Mouse (Mus musculus) kidney, postnatal 0 days (tissue): ENCODE measurements around the gene Acvrl1. TPM values are rescaled to one million over a fixed set of nuclear protein-coding genes. Genes with fewer than 3 reads are reported as not detected.
A peak's percentile ranks its signal among the peaks of the same experiment; 100 is the strongest.

Experiments
- ATAC-seq: fragments of 200-750 bp; cut with Nextera tagmentation; replicated peaks from 2 replicates; pipeline ENCODE4 v1.8.0; 2017; ENCODE audit warnings: low read depth, moderate number of reproducible peaks, moderate TSS enrichment, moderate library complexity; ENCODE audit not compliant: low FRiP score
- DNase-seq: peaks from one replicate; pipeline ENCODE4 v3.0.0-alpha.2; 2016; ENCODE audit warnings: low spot score
- H3K27ac ChIP-seq: fragments of 300-500 bp; sonication (generic); 2 replicates; pipeline ENCODE4 v1.5.1; 2014; ENCODE audit warnings: mild to moderate bottlenecking
- H3K27me3 ChIP-seq: fragments of 300-500 bp; sonication (generic); 2 replicates; pipeline ENCODE4 v1.6.1; 2014; ENCODE audit warnings: low read length, mixed read lengths; ENCODE audit not compliant: insufficient read depth
- H3K36me3 ChIP-seq: fragments of 300-500 bp; sonication (generic); 2 replicates; pipeline ENCODE4 v1.6.1; 2014; ENCODE audit warnings: low read length, mixed read lengths; ENCODE audit not compliant: insufficient read depth
- H3K4me1 ChIP-seq: fragments of 300-500 bp; sonication (generic); replicated peaks from 2 replicates; pipeline ENCODE4 v1.6.1; 2014; ENCODE audit warnings: antibody characterized with exemption, low read length, mixed read lengths; ENCODE audit not compliant: insufficient read depth
- H3K4me2 ChIP-seq: fragments of 300-500 bp; sonication (generic); 2 replicates; pipeline ENCODE4 v1.6.1; 2014; ENCODE audit warnings: mild to moderate bottlenecking, low read length, moderate library complexity, mixed read lengths
- H3K4me3 ChIP-seq: fragments of 300-500 bp; sonication (generic); replicated peaks from 2 replicates; pipeline ENCODE4 v1.5.1; 2014; ENCODE audit warnings: low read depth, low read length
- H3K9ac ChIP-seq: fragments of 300-500 bp; sonication (generic); 2 replicates; pipeline ENCODE4 v1.6.1; 2014; ENCODE audit warnings: low read depth, low read length
- H3K9me3 ChIP-seq: fragments of 300-500 bp; sonication (generic); replicated peaks from 2 replicates; pipeline ENCODE4 v1.6.1; 2016; ENCODE audit warnings: low read length, inconsistent platforms, mixed read lengths
- CTCF ChIP-seq: IDR thresholded peaks from 2 replicates; pipeline ENCODE4 v1.5.1; 2016; ENCODE audit warnings: antibody characterized with exemption, low read depth, mild to moderate bottlenecking, moderate library complexity
- WGBS: fragments of 180-500 bp; shearing (Covaris S2); extraction: QIAGEN DNeasy Blood & Tissue Kit; methylation state at CpG from one replicate; pipeline ENCODE4 v1.1.7; 2014; 5-methylcytosine and 5-hydroxymethylcytosine counted together
- polyA plus RNA-seq: library from polyadenylated mRNA; unstranded; fragments of >200 nt; fragmentation: Nextera tagmentation; extraction: Ambion mirVana; gene quantifications from 2 replicates; pipeline ENCODE4 v1.2.1, GENCODE M21; 2015

The Acvrl1 gene
- polyA plus RNA-seq, 1 experiment from 2014 or later = 16.9 TPM

DNA sequence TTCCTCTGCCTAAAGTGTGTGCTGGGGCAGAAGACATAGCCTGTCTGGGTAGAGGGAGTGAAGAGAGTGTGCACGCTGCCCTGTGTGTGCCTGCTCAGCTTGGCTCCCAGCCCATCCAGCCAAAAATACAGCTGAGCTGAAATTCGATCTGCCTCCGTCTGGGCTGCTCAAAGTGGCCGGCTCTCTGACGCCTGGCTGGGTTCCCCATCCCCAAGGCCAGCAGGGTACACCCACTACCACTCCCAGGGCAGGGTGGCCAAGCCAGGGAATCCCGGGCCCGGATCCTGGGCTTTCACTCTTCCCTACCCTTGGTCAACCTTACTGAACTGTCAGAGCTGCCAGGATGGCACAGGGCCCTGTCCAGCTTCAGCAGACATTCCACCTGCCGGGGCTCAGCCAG, 15.2 kb downstream of the Acvrl1 start:
- H3K27ac ChIP-seq = no peak overlapping the region
- ATAC-seq (no peak), DNase-seq (peak; percentile 70)
- H3K4me2 ChIP-seq = no peak overlapping the region
- no peak overlapping the region for H3K4me3 ChIP-seq
- H3K9ac ChIP-seq = no peak overlapping the region
- 11% methylated on average over 8 of the region's 8 CpGs for WGBS
- peaks cover 47% of the 10 kb centered on the region for H3K4me1 ChIP-seq
- H3K36me3 ChIP-seq = no peaks in the 10 kb centered on the region
- H3K27me3 ChIP-seq = no peaks in the 10 kb centered on the region
- no peaks in the 10 kb centered on the region for H3K9me3 ChIP-seq
- TF ChIP-seq CTCF = no peak

GRCm38 (mm10) chr15:101144176-101144575, 15.9 kb downstream of the Acvrl1 start:
- no peaks in the 10 kb centered on the region for H3K36me3 ChIP-seq
- ATAC-seq = no peak

DNA sequence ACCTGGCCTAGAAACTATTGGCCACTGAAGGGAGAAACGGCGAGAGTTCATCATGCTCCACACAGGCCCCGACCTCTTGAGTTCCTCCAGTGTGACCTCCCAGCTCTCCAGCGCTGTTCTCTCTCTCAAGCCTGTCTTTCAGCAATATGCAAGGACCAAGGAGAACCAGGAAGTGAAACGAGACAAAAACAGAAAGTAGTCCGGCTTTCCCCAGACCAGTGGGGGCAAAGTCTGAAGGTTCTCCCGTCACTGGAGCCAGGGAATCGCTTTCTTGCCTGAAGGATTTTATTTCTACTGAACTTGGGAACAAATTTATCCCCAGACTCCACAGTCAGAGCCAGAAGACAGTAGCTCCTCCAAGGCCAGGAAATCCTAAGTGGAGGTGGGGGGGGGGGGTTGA, 16.5 kb downstream of the Acvrl1 start:
- no peak for TF ChIP-seq CTCF
- H3K9ac ChIP-seq = no peak overlapping the region
- H3K4me1 ChIP-seq = peaks cover 44% of the 10 kb centered on the region
- no peak overlapping the region for H3K4me2 ChIP-seq
- H3K9me3 ChIP-seq = no peaks in the 10 kb centered on the region
- H3K4me3 ChIP-seq = no peak overlapping the region
- ATAC-seq (no peak), DNase-seq (no peak)
- WGBS = 58% methylated on average over 8 of the region's 8 CpGs
- H3K36me3 ChIP-seq = no peaks in the 10 kb centered on the region
- H3K27ac ChIP-seq = peak overlapping the region; percentile 80
- no peaks in the 10 kb centered on the region for H3K27me3 ChIP-seq

More at GRCm38 (mm10) chr15:101144176-101144575, 15.9 kb downstream of the Acvrl1 start:
- Histone ChIP-seq H3K27ac (peak overlapping the region; percentile 80), H3K4me3 (no peak overlapping the region), H3K9me3 (no peaks in the 10 kb centered on the region), H3K4me2 (no peak overlapping the region), H3K4me1 (peaks cover 47% of the 10 kb centered on the region), H3K27me3 (no peaks in the 10 kb centered on the region), H3K9ac (no peak overlapping the region)
- 78% methylated on average over 5 of the region's 5 CpGs for WGBS
- no peak for DNase-seq
- TF ChIP-seq CTCF = no peak

GRCm38 (mm10) chr15:101145424-101146099, 17.2 kb downstream of the Acvrl1 start:
- peak; percentile 94 for ATAC-seq
- peaks cover 37% of the 10 kb centered on the region for H3K4me1 ChIP-seq
- 9% methylated on average over 19 of the region's 19 CpGs for WGBS

GRCm38 (mm10) chr15:101146100-101146965, 18.0 kb downstream of the Acvrl1 start:
- no peak overlapping the region for H3K9ac ChIP-seq
- H3K4me2 ChIP-seq = no peak overlapping the region
- DNase-seq = no peak
- peak overlapping the region; percentile 80; the same call in 1 of the 2 replicates for H3K27ac ChIP-seq
- H3K36me3 ChIP-seq = no peaks in the 10 kb centered on the region
- no peak for ATAC-seq
- TF ChIP-seq CTCF = no peak; the same call in 1 of the 2 replicates
- no peak overlapping the region for H3K4me3 ChIP-seq
- 48% methylated on average over 15 of the region's 15 CpGs for WGBS
- no peaks in the 10 kb centered on the region for H3K9me3 ChIP-seq
- no peaks in the 10 kb centered on the region for H3K27me3 ChIP-seq
- peaks cover 33% of the 10 kb centered on the region for H3K4me1 ChIP-seq

More at GRCm38 (mm10) chr15:101145424-101146099, 17.2 kb downstream of the Acvrl1 start:
- peak; percentile 98 for TF ChIP-seq CTCF
- Histone ChIP-seq H3K9me3 (no peaks in the 10 kb centered on the region), H3K4me3 (no peak overlapping the region), H3K9ac (peak overlapping the region; percentile 44; the same call in 1 of the 2 replicates), H3K27me3 (no peaks in the 10 kb centered on the region), H3K36me3 (no peaks in the 10 kb centered on the region), H3K4me2 (peak overlapping the region; percentile 45), H3K27ac (peak overlapping the region; percentile 80; the same call in 1 of the 2 replicates)
- DNase-seq = peak; percentile 99

- Histone ChIP-seq H3K27me3 (no peaks in the 10 kb centered on the region), H3K4me3 (no peak overlapping the region), H3K9ac (no peak overlapping the region), H3K36me3 (no peaks in the 10 kb centered on the region), H3K4me1 (peaks cover 33% of the 10 kb centered on the region), H3K27ac (no peak overlapping the region), H3K4me2 (no peak overlapping the region), H3K9me3 (no peaks in the 10 kb centered on the region)
- DNase-seq (no peak), ATAC-seq (no peak)
- no peak for TF ChIP-seq CTCF
- 58% methylated on average over 16 of the region's 16 CpGs for WGBS
Measured at GRCm38 (mm10) chr15:101147115-101147909, 19.0 kb downstream of the Acvrl1 start.
